In genomic region chr4:133257798-133258408, GRCm38 (mm10) we compare ENCODE assay signal across 21 mouse cellular contexts. TPM values are rescaled to one million over a fixed set of nuclear protein-coding genes. Genes with fewer than 3 reads are reported as not detected.
DNase-seq lines count a peak whose midpoint lies in the region; ATAC-seq and TF ChIP-seq lines count a peak whose summit lies in the region.
"Had no signal": no experiment of that assay in that cellular context is flagged by ENCODE, and none has a peak within 500 bp of the region (broad histone marks: within the 10 kb centered on the region; RNA-seq: fewer than 3 reads in every experiment).

No protein-coding gene starts in this region.

- no peak for TF ChIP-seq POLR2A in lung, adult 2 months (IDR thresholded peaks at IDR 0.05; ENCODE audit: borderline replicate concordance, extremely low read depth, low read depth, low read length)

- no peak for TF ChIP-seq CTCF in lung, adult 2 months (IDR thresholded peaks at IDR 0.05; ENCODE audit: insufficient read depth, low read length)

- no peak overlapping the region for H3K4me2 ChIP-seq in lung, embryonic 15.5 days
- H3K4me2 ChIP-seq in intestine, embryonic 14.5 days (ENCODE audit: low read length) = no peak overlapping the region
- H3K4me2 ChIP-seq: heart, embryonic 15.5 days; midbrain, embryonic 11.5 days had no signal

- no peaks in the 10 kb centered on the region for H3K9me3 ChIP-seq in lung, embryonic 15.5 days
- no peaks in the 10 kb centered on the region for H3K9me3 ChIP-seq in intestine, embryonic 14.5 days (ENCODE audit: control insufficient read depth, low read length)
- H3K9me3 ChIP-seq: forebrain, embryonic 10.5 days; heart, embryonic 15.5 days; limb, embryonic 12.5 days had no signal

- no peak overlapping the region for H3K4me3 ChIP-seq in lung, embryonic 15.5 days
- no peak overlapping the region for H3K4me3 ChIP-seq in lung, adult 2 months (replicated peaks; ENCODE audit: extremely low read depth, low read depth, low read length)
- H3K4me3 ChIP-seq in intestine, embryonic 14.5 days (ENCODE audit: low read depth, low read length) = no peak overlapping the region
- H3K4me3 ChIP-seq: forebrain, embryonic 10.5 days; heart, embryonic 15.5 days; limb, embryonic 12.5 days had no signal

- no peaks in the 10 kb centered on the region for H3K36me3 ChIP-seq in lung, embryonic 15.5 days
- H3K36me3 ChIP-seq in intestine, embryonic 14.5 days (ENCODE audit: control insufficient read depth, insufficient read depth, low read length) = no peaks in the 10 kb centered on the region
- H3K36me3 ChIP-seq: heart, embryonic 15.5 days; limb, embryonic 12.5 days had no signal

- WGBS in lung, embryonic 15.5 days = 64% methylated on average over 12 of the region's 12 CpGs
- 75% methylated on average over 12 of the region's 12 CpGs for WGBS in lung, adult 2 months
- 68% methylated on average over 12 of the region's 12 CpGs for WGBS in intestine, embryonic 14.5 days
- WGBS in large intestine, adult 2 months = 29% methylated on average over 12 of the region's 12 CpGs

- no peak overlapping the region for H3K27ac ChIP-seq in lung, embryonic 15.5 days
- H3K27ac ChIP-seq in intestine, embryonic 14.5 days (ENCODE audit: low read depth) = no peak overlapping the region
- H3K27ac ChIP-seq: forebrain, embryonic 10.5 days; heart, embryonic 15.5 days; limb, embryonic 12.5 days had no signal

- H3K4me1 ChIP-seq in lung, embryonic 15.5 days = peaks cover 5% of the 10 kb centered on the region; the same call in 1 of the 2 replicates
- no peaks in the 10 kb centered on the region for H3K4me1 ChIP-seq in lung, adult 2 months (ENCODE audit: control insufficient read depth, insufficient read depth, low read length)
- H3K4me1 ChIP-seq in intestine, embryonic 14.5 days (replicated peaks; ENCODE audit: control insufficient read depth, insufficient read depth, low read length) = no peaks in the 10 kb centered on the region

- H3K9ac ChIP-seq in lung, embryonic 15.5 days = no peak overlapping the region
- no peak overlapping the region for H3K9ac ChIP-seq in intestine, embryonic 14.5 days (ENCODE audit: low read length)
- H3K9ac ChIP-seq: lung, embryonic 14.5 days had no signal

- 0 out of 2 replicates have a peak, but pooled peaks have one; percentile 44 for ATAC-seq in lung, embryonic 15.5 days (ENCODE audit: borderline replicate concordance, extremely low read depth, low FRiP score, low TSS enrichment)
- 0 out of 2 replicates have a peak, but pooled peaks have one; percentile 40 for ATAC-seq in intestine, embryonic 14.5 days (replicated peaks; ENCODE audit: low FRiP score, low TSS enrichment, low read depth)
- ATAC-seq: hindbrain, embryonic 16.5 days; Patski had no signal

- no peak for DNase-seq in lung, adult 2 months
- DNase-seq in intestine, embryonic 14.5 days (ENCODE audit: low spot score) = no peak
- peak; percentile 55 for DNase-seq in large intestine, adult 2 months (ENCODE audit: low read depth, low spot score)
- DNase-seq in urinary bladder, postnatal 14 days (ENCODE audit: low spot score) = peak; percentile 72
- DNase-seq in layer of hippocampus, postnatal 36 days = no peak
- no peak for DNase-seq in heart, adult 9 months (ENCODE audit: low spot score in 2 of 2)
- no peak for DNase-seq in adrenal gland, postnatal 36 days
- DNase-seq: adrenal gland, postnatal 25 days; cerebellum, adult 11-12 months; gastrocnemius, postnatal 10 days; heart, adult 18-20 months; layer of hippocampus, adult 9-11 months had no signal

- peaks cover 32% of the 10 kb centered on the region for H3K27me3 ChIP-seq in lung, embryonic 15.5 days
- H3K27me3 ChIP-seq in intestine, embryonic 14.5 days (replicated peaks; ENCODE audit: control insufficient read depth, insufficient read depth, low read length) = peaks cover 26% of the 10 kb centered on the region
- H3K27me3 ChIP-seq: Patski had no signal

RNA-seq across cellular contexts. Expression of gene Sytl1, which starts 5.0 kb away (rescaled TPM):
- 1.1 and 2.1 TPM in 2 replicates for polyA plus RNA-seq in lung, embryonic 15.5 days (2015; fragmentation: Nextera tagmentation; extraction: Ambion mirVana)
- polyA plus RNA-seq in lung, adult 2 months (2012; rRNA removed) = 7.4 and 23.0 TPM in 2 replicates
- polyA plus RNA-seq in intestine, embryonic 14.5 days (2014; fragmentation: Nextera tagmentation; extraction: Ambion mirVana) = 1.5 and 2.2 TPM in 2 replicates
- 14.4 and 15.2 TPM in 2 replicates for polyA plus RNA-seq in large intestine, adult 2 months (2012; rRNA removed)
- total RNA-seq in layer of hippocampus, postnatal 36 days (2021) = under 1 TPM; 0.70 to 0.99 TPM
- 1 to 10 TPM; 1.4 to 1.5 TPM for total RNA-seq in adrenal gland, postnatal 36 days (2021)

RNA-seq across cellular contexts. Expression of gene Map3k6, which starts 17.3 kb away (rescaled TPM):
- 3.0 and 3.1 TPM in 2 replicates for polyA plus RNA-seq in lung, embryonic 15.5 days (2015; fragmentation: Nextera tagmentation; extraction: Ambion mirVana)
- 27.9 and 38.2 TPM in 2 replicates for polyA plus RNA-seq in lung, adult 2 months (2012; rRNA removed)
- 2.8 and 3.2 TPM in 2 replicates for polyA plus RNA-seq in intestine, embryonic 14.5 days (2014; fragmentation: Nextera tagmentation; extraction: Ambion mirVana)
- polyA plus RNA-seq in large intestine, adult 2 months (2012; rRNA removed) = 42.8 and 65.0 TPM in 2 replicates
- total RNA-seq in layer of hippocampus, postnatal 36 days (2021) = 1 to 10 TPM; 3.9 to 5.9 TPM
- 10 to 100 TPM; 15.9 to 38.8 TPM for total RNA-seq in adrenal gland, postnatal 36 days (2021)

RNA-seq across cellular contexts. Expression of gene Tmem222, which starts 19.7 kb away (rescaled TPM):
- 79.8 and 81.9 TPM in 2 replicates for polyA plus RNA-seq in lung, embryonic 15.5 days (2015; fragmentation: Nextera tagmentation; extraction: Ambion mirVana)
- polyA plus RNA-seq in lung, adult 2 months (2012; rRNA removed) = 58.1 and 71.6 TPM in 2 replicates
- polyA plus RNA-seq in intestine, embryonic 14.5 days (2014; fragmentation: Nextera tagmentation; extraction: Ambion mirVana) = 84.6 and 89.7 TPM in 2 replicates
- polyA plus RNA-seq in large intestine, adult 2 months (2012; rRNA removed) = 91.8 and 95.3 TPM in 2 replicates
- 10 to 100 TPM; 85.0 to 92.1 TPM for total RNA-seq in layer of hippocampus, postnatal 36 days (2021)
- 10 to 100 TPM; 64.0 to 74.4 TPM for total RNA-seq in adrenal gland, postnatal 36 days (2021)

RNA-seq across cellular contexts. Expression of gene Gpr3, which starts 45.6 kb away (rescaled TPM):
- 0.10 TPM in 1 of 2 replicates, not detected in the other for polyA plus RNA-seq in lung, embryonic 15.5 days (2015; fragmentation: Nextera tagmentation; extraction: Ambion mirVana)
- 0.18 and 0.60 TPM in 2 replicates for polyA plus RNA-seq in lung, adult 2 months (2012; rRNA removed)
- not detected in 2 replicates for polyA plus RNA-seq in intestine, embryonic 14.5 days (2014; fragmentation: Nextera tagmentation; extraction: Ambion mirVana)
- polyA plus RNA-seq in large intestine, adult 2 months (2012; rRNA removed) = 0.11 and 0.21 TPM in 2 replicates
- total RNA-seq in layer of hippocampus, postnatal 36 days (2021) = 1 to 10 TPM; 6.8 to 7.3 TPM
- total RNA-seq in adrenal gland, postnatal 36 days (2021) = under 1 TPM; 0.63 to 0.89 TPM
- total RNA-seq: adrenal gland, postnatal 25 days; gastrocnemius, postnatal 10 days; heart, adult 18-20 months had no signal
- polyA plus RNA-seq: lung, embryonic 14.5 days had no signal

RNA-seq across cellular contexts. Expression of gene Cd164l2, which starts 46.0 kb away (rescaled TPM):
- polyA plus RNA-seq in lung, embryonic 15.5 days (2015; fragmentation: Nextera tagmentation; extraction: Ambion mirVana) = 8.2 and 8.5 TPM in 2 replicates
- 2.8 and 4.3 TPM in 2 replicates for polyA plus RNA-seq in lung, adult 2 months (2012; rRNA removed)
- polyA plus RNA-seq in intestine, embryonic 14.5 days (2014; fragmentation: Nextera tagmentation; extraction: Ambion mirVana) = 1.9 and 2.5 TPM in 2 replicates
- polyA plus RNA-seq in large intestine, adult 2 months (2012; rRNA removed) = 0.38 and 0.77 TPM in 2 replicates
- 1 to 10 TPM; 3.7 to 5.8 TPM for total RNA-seq in layer of hippocampus, postnatal 36 days (2021)
- total RNA-seq in adrenal gland, postnatal 36 days (2021) = 1 to 10 TPM in 1 of 2 experiments, under 1 TPM in 1; 0.79 to 1.1 TPM
- total RNA-seq: gastrocnemius, postnatal 10 days; heart, adult 18-20 months; hematopoietic stem cell, adult 5-6 weeks had no signal

Comparison
In these comparisons a context has a peak if more than half of its experiments do, and no peak if none do; other contexts are left out.
1. DNase-seq: peak in large intestine, adult 2 months (single experiment) and urinary bladder, postnatal 14 days (single experiment); none in lung, adult 2 months (single experiment), intestine, embryonic 14.5 days (single experiment), layer of hippocampus, postnatal 36 days (0 of 2), heart, adult 9 months (0 of 2) and adrenal gland, postnatal 36 days (0 of 2).